Mouse (Mus musculus) Patski (cell line): ENCODE measurements around the gene Sult2b1. TPM values are rescaled to one million over a fixed set of nuclear protein-coding genes. Genes with fewer than 3 reads are reported as not detected.

Experiments
- ATAC-seq: fragments of 100-300 bp; one replicate; pipeline ENCODE4 v1.8.0; 2021
- CTCF ChIA-PET: fragments of 350-600 bp; sonication (Branson Sonifier 250); formaldehyde crosslinking; loops from one replicate; lab custom pipeline; 2022; ENCODE audit warnings: inconsistent platforms; lab: Charles Lee
- POLR2A ChIA-PET: fragments of 350-600 bp; sonication (Branson Sonifier 250); formaldehyde crosslinking; loops from one replicate; lab custom pipeline; 2022; ENCODE audit warnings: antibody characterized with exemption, inconsistent platforms; lab: Charles Lee
- DNase-seq: peaks from one replicate; pipeline ENCODE4 v3.0.0-alpha.2; 2011; ENCODE audit warnings: low read depth, low spot score
- H3K27me3 ChIP-seq: fragments of 371-371 bp; one replicate; pipeline ENCODE4 v1.5.1; 2021
- CTCF ChIP-seq: fragments of 100-300 bp; IDR thresholded peaks from one replicate; pipeline ENCODE4 v1.5.1; 2021
- in situ Hi-C: fragments of 300-500 bp; cut with MboI; formaldehyde crosslinking; loops from 3 replicates; pipeline ENCODE4 v1.11.1; 2018; ENCODE audit warnings: low pct_unique_long_range_greater_than_20kb, mixed read lengths
- polyA plus RNA-seq: library from polyadenylated mRNA; unstranded; gene quantifications from one replicate; pipeline ENCODE4 v1.2.3, GENCODE M21; 2021

Sult2b1 gene
- 1.4 TPM for polyA plus RNA-seq

- DNase-seq (peak; percentile 51), ATAC-seq (peak; percentile 36)
- CTCF ChIA-PET = interaction anchor here (1.2 kb wide), 2 partner anchors 17 to 31 kb away, joined by 3 to 4 read pairs; no protein-coding TSS in a partner anchor
- H3K27me3 ChIP-seq = no peaks in the 10 kb centered on the region
- POLR2A ChIA-PET = interaction anchor here (0.6 to 1.5 kb wide), 3 partner anchors 9 to 43 kb away, joined by 3 read pairs; no protein-coding TSS in a partner anchor
- no peak for TF ChIP-seq CTCF
- in situ Hi-C loops = no loop called here
Observed at GRCm38 (mm10) chr7:45784524-45785372, at the start of gene Sult2b1. Gene Sult2b1, minus strand, starts transcription at chr7:45784669.

DNA sequence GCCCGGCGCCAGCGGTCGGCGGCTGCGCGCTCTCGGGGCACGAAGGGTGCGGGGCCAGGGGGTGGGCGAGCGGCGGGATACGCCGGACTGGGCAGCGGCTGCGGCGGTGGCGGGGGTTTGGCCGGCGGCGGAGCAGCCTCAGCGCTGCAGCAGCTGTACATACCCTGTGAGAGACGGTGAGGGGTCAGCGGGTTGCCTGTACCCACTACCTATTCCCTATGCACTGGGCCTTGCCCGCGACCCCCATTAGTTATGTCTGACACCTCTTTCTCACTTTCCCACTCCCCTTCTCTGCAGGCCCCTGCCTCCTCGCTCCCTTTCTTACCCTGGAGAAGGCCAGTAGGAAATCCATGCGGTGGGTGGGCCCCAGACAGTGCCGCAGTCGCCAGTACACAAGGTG, 49.5 kb upstream of the Sult2b1 start:
- ChIA-PET CTCF (no interaction called here), POLR2A (no interaction called here)
- DNase-seq (no peak), ATAC-seq (no peak)
- in situ Hi-C loops = no loop called here
- no peaks in the 10 kb centered on the region for H3K27me3 ChIP-seq
- no peak for TF ChIP-seq CTCF

GRCm38 (mm10) chr7:45833148-45833790, 48.8 kb upstream of the Sult2b1 start:
- DNase-seq (no peak), ATAC-seq (no peak)
- CTCF ChIA-PET = no interaction called here
- H3K27me3 ChIP-seq = no peaks in the 10 kb centered on the region
- POLR2A ChIA-PET = no interaction called here
- no peak for TF ChIP-seq CTCF
- in situ Hi-C loops = no loop called here

DNA sequence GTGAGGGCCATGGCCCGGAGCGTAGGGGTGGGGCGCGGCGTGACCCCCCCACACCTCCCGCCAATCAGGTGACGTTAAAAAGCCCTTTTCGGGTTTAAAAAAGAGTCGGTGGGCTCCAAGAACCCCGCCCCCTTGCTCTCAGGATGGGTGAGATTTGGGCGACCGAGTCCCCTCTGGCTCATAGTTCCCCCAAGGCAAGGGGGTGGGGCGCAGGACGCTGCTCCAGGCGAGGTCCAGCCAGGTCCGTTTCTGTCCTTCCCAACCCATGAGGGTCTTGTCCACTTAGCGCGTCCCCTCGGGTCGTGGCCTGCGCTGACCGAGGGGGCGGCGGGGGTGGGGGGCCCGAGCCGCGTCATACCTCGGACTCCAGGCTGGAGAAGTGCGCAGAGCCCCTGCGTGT, 48.0 kb upstream of the Sult2b1 start:
- in situ Hi-C loops = no loop called here
- DNase-seq (no peak), ATAC-seq (no peak)
- H3K27me3 ChIP-seq = no peaks in the 10 kb centered on the region
- TF ChIP-seq CTCF = no peak
- CTCF ChIA-PET = no interaction called here
- POLR2A ChIA-PET = no interaction called here

DNA sequence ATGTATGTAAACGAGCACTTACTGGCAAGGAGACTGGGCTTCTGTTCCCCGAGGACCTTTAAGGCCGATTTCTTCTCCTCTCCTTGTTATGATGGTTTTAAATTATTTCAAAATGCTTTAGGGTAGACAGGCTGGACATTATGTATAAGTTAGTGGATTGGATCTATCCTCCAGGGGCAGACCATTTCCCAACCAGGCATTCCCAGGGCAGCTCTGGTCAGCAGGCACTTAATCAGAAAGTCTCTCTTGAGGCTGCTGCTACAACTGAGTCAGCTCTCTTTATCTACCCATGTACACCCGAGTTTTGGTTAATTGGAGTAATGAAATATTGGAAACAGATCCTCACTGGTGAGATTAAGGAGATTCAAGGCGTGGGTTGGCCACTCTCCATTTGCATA, 46.7 kb upstream of the Sult2b1 start:
- ChIA-PET CTCF (interaction anchor here (1.1 kb wide), 1 partner anchor 10 kb away, joined by 3 read pairs; no protein-coding TSS in a partner anchor), POLR2A (no interaction called here)
- in situ Hi-C loops = no loop called here
- no peak for TF ChIP-seq CTCF
- ATAC-seq (no peak), DNase-seq (no peak)
- H3K27me3 ChIP-seq = no peaks in the 10 kb centered on the region

DNA sequence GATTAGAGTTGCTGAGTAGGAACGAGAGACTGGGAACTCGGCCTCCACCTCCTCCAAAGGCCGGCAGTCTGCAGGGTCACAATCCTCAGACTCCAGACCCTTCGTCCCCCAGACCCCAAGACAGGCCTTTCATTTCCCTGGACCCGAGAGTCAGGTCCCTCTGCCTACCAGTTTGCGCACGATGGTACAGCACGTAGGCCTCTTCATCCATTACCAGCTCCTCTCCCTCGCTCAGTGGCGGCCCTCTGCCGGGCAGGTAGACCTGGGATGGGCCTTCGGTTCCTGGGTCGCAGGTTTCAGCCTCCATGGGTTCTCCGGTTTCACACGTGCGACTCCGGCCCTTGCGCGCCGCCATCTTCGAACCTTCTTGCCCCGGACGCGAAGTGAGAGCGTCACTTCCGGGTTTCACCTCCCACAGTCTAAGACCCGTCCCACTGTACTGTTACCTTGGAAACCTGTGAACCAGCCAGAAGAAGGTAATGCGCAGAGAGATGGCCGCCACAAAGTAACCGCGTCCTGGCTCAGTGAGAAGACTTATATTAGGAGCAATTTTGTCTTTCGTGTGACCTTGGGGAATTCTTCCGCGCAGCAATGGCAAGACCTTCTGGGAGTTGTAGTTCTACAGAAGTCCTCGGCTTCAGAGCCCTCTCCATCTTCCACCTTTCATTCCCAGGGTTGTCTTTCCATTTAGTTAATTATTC, 46.1 kb upstream of the Sult2b1 start, which contains the start of gene Grwd1:
Gene Grwd1 (minus strand): TSS at position 518 of the 701 bp plus-strand sequence.
- TF ChIP-seq CTCF = no peak
- in situ Hi-C loops = no loop called here
- peak; percentile 64 for DNase-seq
- POLR2A ChIA-PET = no interaction called here
- H3K27me3 ChIP-seq = no peaks in the 10 kb centered on the region
- CTCF ChIA-PET = interaction anchor here (1.1 to 1.5 kb wide), 3 partner anchors 10 to 42 kb away, joined by 3 to 5 read pairs (median 3); partner anchors contain the start of gene Kdelr1
- peak; percentile 57 for ATAC-seq

GRCm38 (mm10) chr7:45826631-45827030, 42.2 kb upstream of the Sult2b1 start:
- ChIA-PET CTCF (interaction anchor here (1.1 kb wide), 1 partner anchor 25 kb away, joined by 4 read pairs; no protein-coding TSS in a partner anchor), POLR2A (no interaction called here)
- in situ Hi-C loops = no loop called here
- DNase-seq (no peak), ATAC-seq (no peak)
- no peaks in the 10 kb centered on the region for H3K27me3 ChIP-seq
- no peak for TF ChIP-seq CTCF

DNA sequence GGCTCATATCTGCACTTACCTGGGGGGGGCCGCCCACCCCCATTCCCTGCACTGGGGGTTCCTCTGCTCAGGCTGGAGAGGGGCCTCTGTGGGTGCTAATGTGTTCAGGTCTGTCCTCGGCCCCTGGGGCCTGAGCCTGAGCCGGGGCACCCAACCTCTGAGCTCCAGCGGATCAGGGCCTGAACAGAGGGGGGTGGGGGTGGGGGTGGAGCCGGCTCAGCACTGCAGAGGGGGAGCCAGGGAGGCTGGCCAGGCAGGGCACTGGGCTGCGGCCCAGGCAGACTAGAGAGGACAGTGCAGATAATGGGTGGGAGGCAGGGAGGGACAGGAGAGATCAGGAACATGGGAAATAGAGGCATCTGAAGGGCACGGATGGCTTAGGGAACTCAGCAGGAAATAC, 40.1 kb upstream of the Sult2b1 start, which contains the start of gene Kcnj14:
Gene Kcnj14 (minus strand): TSS at position 185 of the 400 bp plus-strand sequence.
- in situ Hi-C loops = no loop called here
- peak; percentile 9 for ATAC-seq
- ChIA-PET CTCF (no interaction called here), POLR2A (no interaction called here)
- DNase-seq = no peak
- TF ChIP-seq CTCF = no peak
- no peaks in the 10 kb centered on the region for H3K27me3 ChIP-seq

DNA sequence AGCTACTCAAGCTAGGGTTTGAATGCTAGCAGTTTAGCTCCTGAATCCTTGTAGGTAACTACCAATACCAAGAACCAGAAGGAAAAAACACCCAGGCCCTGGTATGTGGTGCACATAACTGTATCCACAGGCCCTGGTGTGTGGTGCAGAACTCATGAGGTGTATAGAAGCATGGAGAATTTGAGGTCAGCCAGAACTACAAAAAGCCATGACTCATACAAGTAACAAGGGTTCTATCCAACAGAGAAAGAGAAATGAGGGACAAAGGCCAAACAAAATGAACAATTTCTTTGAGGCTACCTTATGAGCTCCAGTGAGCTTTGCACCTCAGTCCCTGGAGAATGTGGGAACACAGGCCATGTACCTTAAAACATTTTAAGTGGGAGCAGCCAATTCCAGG, 36.4 kb upstream of the Sult2b1 start:
- ATAC-seq (peak; percentile 70), DNase-seq (peak; percentile 58)
- no peaks in the 10 kb centered on the region for H3K27me3 ChIP-seq
- in situ Hi-C loops = no loop called here
- no peak for TF ChIP-seq CTCF
- CTCF ChIA-PET = interaction anchor here (0.8 kb wide), 1 partner anchor 10 kb away, joined by 3 read pairs; the partner anchor contains the start of gene Grwd1
- POLR2A ChIA-PET = no interaction called here

DNA sequence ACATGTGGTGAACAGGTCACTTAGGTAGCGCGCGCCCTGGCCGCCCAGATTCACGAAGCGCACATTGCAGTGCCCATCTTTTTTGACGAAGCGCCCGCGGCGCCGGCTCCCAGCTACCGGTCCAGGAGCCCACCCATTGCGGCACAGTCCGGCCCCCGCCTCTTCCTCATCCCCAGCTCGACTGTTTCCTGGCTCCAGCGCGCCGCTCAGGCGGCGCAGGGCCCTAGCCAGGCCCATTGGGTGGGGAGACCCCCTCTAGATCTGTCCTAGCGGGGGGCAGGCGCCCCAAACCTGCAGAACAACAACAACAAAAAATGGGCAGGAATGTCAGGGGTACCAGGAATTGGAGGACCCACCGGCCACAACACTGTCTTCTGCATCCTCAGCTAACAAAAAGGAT, 35.4 kb upstream of the Sult2b1 start:
- CTCF ChIA-PET = no interaction called here
- H3K27me3 ChIP-seq = no peaks in the 10 kb centered on the region
- TF ChIP-seq CTCF = no peak
- DNase-seq (no peak), ATAC-seq (no peak)
- POLR2A ChIA-PET = no interaction called here
- in situ Hi-C loops = no loop called here
